Mouse (Mus musculus) brain, embryonic 14.5 days (tissue): Measurements from ENCODE around the gene Pgpep1. TPM values are rescaled to one million over a fixed set of nuclear protein-coding genes. Genes with fewer than 3 reads are reported as not detected.
A peak's percentile ranks its signal among the peaks of the same experiment; 100 is the strongest.

ENCODE experiments used
- DNase-seq: peaks from one replicate; pipeline ENCODE4 v3.0.0-alpha.2; 2011; ENCODE audit warnings: low read depth
- CTCF ChIP-seq: fragments of 200-500 bp; IDR thresholded peaks from 2 replicates; pipeline ENCODE4 v1.5.1; 2012; ENCODE audit warnings: inconsistent platforms, mild to moderate bottlenecking, moderate library complexity, borderline replicate concordance; ENCODE audit not compliant: insufficient read depth, insufficient read length; ENCODE audit errors: extremely low read depth
- POLR2A ChIP-seq: fragments of 200-500 bp; IDR thresholded peaks from 2 replicates; pipeline ENCODE4 v1.6.1; 2012; ENCODE audit warnings: mild to moderate bottlenecking, inconsistent platforms, borderline replicate concordance; ENCODE audit not compliant: poor library complexity, insufficient read depth, insufficient read length, severe bottlenecking; ENCODE audit errors: extremely low read depth
- polyA plus RNA-seq: library from polyadenylated mRNA; depleted of rRNA; stranded (reverse); fragments of >200 nt; gene quantifications from 2 replicates; pipeline ENCODE4 v1.2.3, GENCODE M21; 2012

Gene Pgpep1
- polyA plus RNA-seq, 1 experiment, result 83.7 TPM

- DNase-seq, result no peak
- no peak for TF ChIP-seq POLR2A
- no peak for TF ChIP-seq CTCF
These were observed 23.4 kb downstream of the Pgpep1 start for GRCm38 (mm10) chr8:70636838-70637237.

- no peak for DNase-seq
These were observed 24.7 kb downstream of the Pgpep1 start for GRCm38 (mm10) chr8:70635527-70635926.

GRCm38 (mm10) chr8:70634066-70634465 lies 26.1 kb downstream of the Pgpep1 start:
- no peak for TF ChIP-seq POLR2A
- no peak for TF ChIP-seq CTCF
- DNase-seq, result peak; percentile 42

More at GRCm38 (mm10) chr8:70635527-70635926, 24.7 kb downstream of the Pgpep1 start:
- TF ChIP-seq POLR2A (no peak), CTCF (no peak)

GRCm38 (mm10) chr8:70632346-70632892 lies 27.8 kb downstream of the Pgpep1 start, which contains the start of gene Gdf15:
TSS of gene Gdf15 (minus strand) at chr8:70632456.
- TF ChIP-seq POLR2A (no peak), CTCF (no peak)
- no peak for DNase-seq

- DNase-seq, result no peak
- TF ChIP-seq CTCF, result no peak
- TF ChIP-seq POLR2A, result no peak
These were observed 28.8 kb downstream of the Pgpep1 start for GRCm38 (mm10) chr8:70631436-70631835.

- peak; percentile 50 for DNase-seq
- no peak for TF ChIP-seq CTCF
- TF ChIP-seq POLR2A, result no peak
These were observed 29.4 kb downstream of the Pgpep1 start for GRCm38 (mm10) chr8:70630532-70631381.

- TF ChIP-seq POLR2A (0 out of 2 replicates have a peak, but pooled peaks have one; percentile 6), CTCF (peak; percentile 100)
- DNase-seq, result peak; percentile 96
These were observed 30.3 kb downstream of the Pgpep1 start for GRCm38 (mm10) chr8:70629574-70630531.

GRCm38 (mm10) chr8:70628986-70629490 lies 31.1 kb downstream of the Pgpep1 start:
- peak; percentile 31 for DNase-seq
- no peak for TF ChIP-seq POLR2A
- no peak for TF ChIP-seq CTCF

GRCm38 (mm10) chr8:70627041-70627440 lies 33.1 kb downstream of the Pgpep1 start:
- no peak for DNase-seq

GRCm38 (mm10) chr8:70625104-70625503 lies 35.1 kb downstream of the Pgpep1 start:
- TF ChIP-seq POLR2A (no peak), CTCF (peak; percentile 52; the same call in 1 of the 2 replicates)
- DNase-seq, result peak; percentile 47

More at GRCm38 (mm10) chr8:70627041-70627440, 33.1 kb downstream of the Pgpep1 start:
- TF ChIP-seq POLR2A (no peak), CTCF (no peak)
